Mouse (Mus musculus) T-helper 17 cell (primary cell): Measurements from ENCODE around the gene Qser1.

Source experiments
- in situ Hi-C, 2 experiments: fragments of 300-600 bp; cut with MboI, MseI; formaldehyde crosslinking; loops; 1 replicate in 1 of 2; 2 replicates in 1 of 2; pipeline ENCODE4 v1.15.1; 2025; ENCODE audit warnings: high pct_unique_total_duplicates in 2 of 2

Qser1 gene

DNA sequence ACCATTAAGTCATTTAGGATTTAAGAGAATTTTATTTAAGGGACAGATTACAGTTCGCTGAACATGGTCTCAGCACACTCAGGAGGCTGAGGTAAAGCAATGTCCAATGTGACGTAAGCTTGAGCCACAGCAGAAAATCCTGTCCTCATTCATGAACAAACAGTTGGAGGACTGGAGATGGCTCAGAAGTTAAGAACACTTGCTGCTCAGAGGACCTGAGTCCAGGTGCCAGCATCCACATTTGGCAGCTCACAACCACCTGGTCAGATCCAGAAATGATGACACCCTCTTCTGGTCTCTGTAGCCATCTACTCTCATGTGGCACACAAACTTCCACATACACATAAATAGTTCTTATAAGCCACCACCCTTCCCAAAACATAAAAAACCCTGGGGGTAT, 76.9 kb downstream of the Qser1 start:
- in situ Hi-C loops: no loop called here

- in situ Hi-C loops: no loop called here
Observed at GRCm38 (mm10) chr2:104736241-104736640, 80.3 kb downstream of the Qser1 start.

GRCm38 (mm10) chr2:104732562-104733256, 83.9 kb downstream of the Qser1 start:
- in situ Hi-C loops: no loop called here

DNA sequence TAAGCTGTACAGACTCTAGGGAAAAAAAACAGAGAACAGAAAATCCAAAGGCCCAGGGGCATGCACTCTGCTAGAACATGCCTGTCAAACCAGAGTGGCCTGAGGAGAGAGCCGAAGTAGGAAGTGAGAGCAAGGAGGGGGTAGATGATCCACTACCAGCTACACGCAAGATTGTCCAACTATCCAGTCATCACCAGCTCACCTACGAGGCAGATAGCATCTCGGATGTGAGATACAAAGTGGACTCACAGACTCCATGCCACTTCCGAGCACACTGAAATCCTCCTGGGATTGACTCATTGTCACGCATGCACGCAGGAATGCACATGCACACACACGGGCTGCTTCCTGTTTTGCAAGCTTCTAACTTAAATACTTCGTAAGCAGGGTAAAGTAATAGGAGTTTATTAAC, 84.5 kb downstream of the Qser1 start:
- in situ Hi-C loops: no loop called here

DNA sequence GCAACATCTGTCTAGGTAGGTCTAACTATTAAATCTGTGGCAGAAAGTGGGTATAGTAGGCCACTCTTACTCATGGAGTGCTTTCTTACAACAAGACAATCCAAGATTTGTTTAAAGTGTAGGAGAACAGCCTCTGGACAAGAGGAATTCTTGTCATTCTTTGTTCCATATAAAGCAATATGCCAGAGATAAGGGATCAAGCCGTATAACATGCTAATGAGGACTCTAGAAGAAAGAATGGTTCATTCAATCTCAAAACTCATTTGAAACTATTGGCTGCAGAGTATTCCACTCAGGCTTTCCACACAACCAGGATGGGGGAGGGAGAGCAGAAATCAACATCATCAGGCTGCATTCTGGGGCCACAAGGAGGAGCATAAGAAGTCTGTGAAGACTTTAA, 89.2 kb downstream of the Qser1 start:
- in situ Hi-C loops: no loop called here

GRCm38 (mm10) chr2:104722021-104722420, 94.5 kb downstream of the Qser1 start:
- in situ Hi-C loops: no loop called here

GRCm38 (mm10) chr2:104717827-104718226, 98.7 kb downstream of the Qser1 start:
- in situ Hi-C loops: loop anchor here in 1 of 2 experiments (5.0 kb wide), 1 partner anchor 54 kb away; no protein-coding TSS in a partner anchor

DNA sequence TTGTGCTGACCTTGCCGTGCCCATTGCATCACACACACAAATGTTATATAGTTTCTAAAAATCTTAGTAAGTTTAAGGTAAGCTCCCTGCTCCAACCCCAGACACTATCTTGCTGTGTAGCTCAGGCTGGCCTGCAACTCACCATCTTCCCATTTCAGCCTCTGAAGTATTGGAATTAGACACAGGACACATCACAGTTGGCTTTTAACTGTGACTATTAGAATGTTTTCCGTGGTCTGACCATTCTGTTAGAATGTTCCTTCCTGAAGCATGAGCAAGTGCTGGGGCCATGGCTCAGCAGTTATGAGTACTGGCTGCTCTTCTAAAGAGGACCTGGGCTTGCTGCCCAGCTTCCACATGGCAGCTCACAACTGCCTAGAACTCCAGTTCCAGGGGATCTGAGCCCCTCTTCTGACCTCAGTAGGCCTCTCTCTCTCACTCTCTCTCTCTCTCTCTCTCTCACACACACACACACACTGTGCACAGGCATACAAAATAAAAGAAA, 99.3 kb downstream of the Qser1 start:
- in situ Hi-C loops: loop anchor here in 1 of 2 experiments (5.0 kb wide), 1 partner anchor 55 kb away; no protein-coding TSS in a partner anchor

DNA sequence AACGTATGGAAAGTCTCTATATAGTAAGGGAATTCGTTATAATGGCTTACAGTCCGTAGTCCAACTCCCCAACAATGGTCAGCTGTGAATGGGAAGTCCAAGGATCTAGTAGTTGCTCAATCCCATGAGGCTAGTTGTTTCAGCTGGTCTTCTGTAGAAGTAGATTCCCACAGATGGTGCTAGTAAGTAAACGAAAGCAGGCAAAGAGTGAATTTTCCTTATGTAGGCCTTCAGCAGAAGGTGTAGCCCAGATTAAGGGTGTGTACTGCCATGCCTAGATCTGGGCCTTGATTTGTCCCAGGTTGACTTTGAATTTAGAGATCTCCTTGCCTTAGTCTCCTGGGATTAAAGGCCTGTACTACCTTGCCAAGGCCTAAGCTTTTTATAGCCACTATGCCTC, 100.3 kb downstream of the Qser1 start, which contains the start of gene Pin1rt1:
Gene Pin1rt1 (minus strand): TSS at position 101 of the 400 bp plus-strand sequence.
- in situ Hi-C loops: loop anchor here in 1 of 2 experiments (5.0 kb wide), 1 partner anchor 56 kb away; no protein-coding TSS in a partner anchor

DNA sequence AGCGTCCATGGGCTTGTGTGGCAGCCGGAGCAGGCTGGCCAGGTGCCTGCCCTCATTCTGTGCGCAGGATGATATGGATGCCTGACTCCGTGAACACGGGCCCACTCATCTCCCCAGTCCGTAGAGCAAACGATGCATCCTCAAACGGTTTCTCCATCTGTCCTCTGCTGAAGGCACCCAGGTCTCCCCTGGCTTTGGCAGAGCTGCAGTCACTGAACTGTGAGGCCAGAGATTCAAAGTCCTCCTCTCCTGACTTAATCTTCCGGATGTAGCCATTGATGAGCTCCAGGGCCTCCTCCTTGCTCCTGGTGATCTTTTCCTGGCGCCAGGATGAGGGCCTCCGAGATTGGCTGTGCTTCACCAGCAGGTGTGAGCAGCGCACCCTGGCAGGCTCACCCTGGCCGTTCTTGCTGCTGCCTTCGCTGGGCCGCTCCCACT, 102.3 kb downstream of the Qser1 start:
- in situ Hi-C loops: no loop called here

GRCm38 (mm10) chr2:104712486-104712809, 104.1 kb downstream of the Qser1 start:
- in situ Hi-C loops: no loop called here

DNA sequence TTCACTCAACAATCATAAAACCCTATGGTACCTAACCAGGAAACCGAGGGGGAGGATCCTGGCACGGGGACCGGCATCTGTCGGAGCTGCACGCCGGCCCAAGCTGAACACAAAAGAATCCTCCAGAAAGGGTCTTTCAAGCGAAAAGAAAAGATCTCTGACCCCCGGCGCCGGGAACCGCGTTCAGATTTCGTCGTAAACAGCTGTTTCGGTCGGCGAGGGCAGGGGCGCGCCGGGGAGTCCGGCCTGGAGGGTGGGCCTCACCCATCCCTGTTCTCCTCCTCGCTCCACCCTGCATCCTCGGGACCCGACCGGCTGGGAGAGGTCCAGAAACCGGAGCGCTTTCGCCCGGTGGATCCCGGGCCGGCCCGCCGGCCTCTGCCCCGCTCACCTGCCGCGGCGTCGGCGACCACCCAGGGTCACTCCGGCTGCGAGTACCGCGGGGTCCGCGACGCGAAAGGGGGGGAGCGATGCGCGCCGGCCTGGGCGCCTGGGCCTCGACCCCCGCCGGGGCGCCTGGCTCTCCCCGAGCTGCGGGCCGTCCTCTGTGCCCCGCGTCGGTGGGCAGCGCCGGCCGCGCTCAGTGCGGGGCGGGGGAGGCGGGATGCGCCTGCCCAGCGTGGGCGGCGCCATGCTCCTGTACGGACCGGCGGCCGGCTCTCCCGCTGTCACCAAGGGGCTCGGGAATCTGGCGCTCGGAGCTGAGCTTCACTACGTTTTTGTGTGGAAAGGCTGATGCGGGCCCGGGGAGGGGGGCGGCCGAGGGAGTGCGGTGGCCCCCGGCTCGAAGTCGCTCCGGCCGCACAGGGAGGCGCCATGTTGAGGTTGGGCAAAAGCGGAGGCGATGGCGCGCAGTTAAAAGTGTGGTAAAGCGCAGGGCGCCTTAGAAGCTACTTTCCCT, 104.7 kb downstream of the Qser1 start, which contains the start of gene Tcp11l1:
Gene Tcp11l1 (minus strand): TSS at position 585 of the 901 bp plus-strand sequence.
- in situ Hi-C loops: no loop called here

GRCm38 (mm10) chr2:104710670-104711370, 105.7 kb downstream of the Qser1 start:
- in situ Hi-C loops: no loop called here

DNA sequence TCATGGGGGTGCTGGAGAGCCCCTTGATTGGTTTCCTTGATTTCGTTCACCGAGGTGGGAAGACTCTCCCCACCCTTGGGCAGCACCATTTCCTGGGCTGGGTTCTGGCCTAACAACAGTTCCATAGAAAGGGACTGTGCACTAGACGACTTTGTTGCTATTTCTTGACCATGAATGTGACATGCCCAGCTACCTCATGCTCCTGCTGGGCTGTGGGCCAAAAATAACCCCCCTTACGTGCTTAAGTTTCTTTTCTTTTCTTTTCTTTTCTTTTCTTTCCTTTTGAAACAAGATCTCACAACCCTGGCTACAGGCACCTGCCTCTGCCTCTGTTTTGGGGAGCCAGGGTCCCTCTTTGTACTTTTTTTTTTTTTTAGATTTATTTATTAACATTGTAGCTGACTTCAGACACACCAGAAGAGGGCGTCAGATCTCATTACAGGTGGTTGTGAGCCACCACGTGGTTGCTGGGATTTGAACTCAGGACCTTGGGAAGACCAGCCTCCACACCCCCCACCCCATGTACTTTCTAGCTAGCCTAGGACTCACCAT, 106.7 kb downstream of the Qser1 start:
- in situ Hi-C loops: no loop called here
